Mouse (Mus musculus): ENCODE results near the gene Prr15l. TPM values are rescaled to one million over a fixed set of nuclear protein-coding genes. Genes with fewer than 3 reads are reported as not detected.
A peak's percentile ranks its signal among the peaks of the same experiment; 100 is the strongest.

Gene Prr15l
- polyA plus RNA-seq, 1 experiment from 2014 or later = 0.68 TPM

DNA sequence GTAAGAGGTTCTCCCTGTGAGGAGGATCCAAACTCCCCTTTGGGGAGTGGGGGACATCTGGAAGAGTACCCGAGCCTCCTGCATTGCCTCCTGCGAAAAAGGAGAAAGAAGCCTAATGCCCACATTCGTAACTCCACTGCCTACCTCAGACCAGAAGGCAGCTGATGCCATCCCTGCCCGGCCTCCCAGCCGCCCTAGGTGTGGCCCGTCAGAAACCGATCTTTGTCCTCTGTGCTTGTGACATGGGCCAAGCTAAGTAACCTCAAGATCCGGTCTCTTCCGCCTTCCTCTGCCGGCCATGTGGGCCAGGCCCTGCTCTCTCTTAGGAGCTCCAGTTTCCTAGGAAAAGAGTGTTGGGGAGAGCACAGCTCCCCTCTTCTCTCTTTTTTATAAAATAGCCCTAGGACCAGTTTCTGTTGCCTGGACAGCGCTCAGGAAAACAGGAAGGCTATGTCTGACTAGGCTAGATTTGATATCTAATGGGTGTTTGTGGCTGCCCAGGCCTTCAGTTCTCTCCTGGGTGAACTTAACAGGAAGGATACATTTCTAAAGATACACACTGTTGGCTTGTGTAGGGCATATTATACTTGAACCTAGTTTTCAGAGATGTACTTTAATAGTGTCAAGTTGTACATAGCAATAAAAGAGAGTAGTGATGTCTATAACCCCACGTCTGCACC is 2.3 kb upstream of the Prr15l start:
- no peaks in the 10 kb centered on the region for H3K9me3 ChIP-seq
- no peak overlapping the region for H3K4me2 ChIP-seq (replicated peaks)
- no peaks in the 10 kb centered on the region for H3K36me3 ChIP-seq
- peaks cover 30% of the 10 kb centered on the region for H3K27me3 ChIP-seq
- 0 out of 2 replicates have a peak, but pooled peaks cover 7% of the 10 kb centered on the region for H3K4me1 ChIP-seq
- no peak overlapping the region for H3K4me3 ChIP-seq
- no peak for ATAC-seq (ENCODE audit: low FRiP score, low read depth)
- no peak overlapping the region for H3K9ac ChIP-seq (replicated peaks)
- WGBS = 86% methylated on average over 12 of the region's 12 CpGs
- H3K27ac ChIP-seq (replicated peaks) = no peak overlapping the region

DNA sequence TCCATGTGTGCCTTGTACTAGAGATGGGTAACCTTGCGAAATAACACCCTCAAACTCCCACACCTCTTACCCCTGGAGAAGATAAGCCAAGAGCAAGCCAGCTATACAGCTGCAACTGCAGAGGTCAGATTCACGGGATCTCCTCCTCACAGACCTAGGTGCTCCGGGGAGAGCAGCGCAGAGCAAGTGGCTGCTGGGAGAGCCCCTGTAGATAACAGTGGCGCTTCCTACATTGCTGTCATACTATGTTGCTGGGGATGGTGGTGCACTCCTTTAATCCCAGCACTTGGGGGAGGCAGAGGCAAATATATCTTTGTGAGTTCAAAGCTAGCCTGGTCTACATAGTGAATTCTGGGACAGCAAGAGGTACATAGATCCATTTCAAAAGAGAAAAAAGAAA is 1.3 kb upstream of the Prr15l start:
- WGBS = 85% methylated on average over 5 of the region's 5 CpGs
- H3K36me3 ChIP-seq = no peaks in the 10 kb centered on the region
- H3K4me2 ChIP-seq (replicated peaks) = no peak overlapping the region
- ATAC-seq (ENCODE audit: low FRiP score, low read depth) = no peak
- H3K4me3 ChIP-seq = no peak overlapping the region
- 0 out of 2 replicates have a peak, but pooled peaks cover 7% of the 10 kb centered on the region for H3K4me1 ChIP-seq
- H3K9me3 ChIP-seq = no peaks in the 10 kb centered on the region
- no peak overlapping the region for H3K9ac ChIP-seq (replicated peaks)
- peaks cover 34% of the 10 kb centered on the region for H3K27me3 ChIP-seq
- H3K27ac ChIP-seq (replicated peaks) = no peak overlapping the region

DNA sequence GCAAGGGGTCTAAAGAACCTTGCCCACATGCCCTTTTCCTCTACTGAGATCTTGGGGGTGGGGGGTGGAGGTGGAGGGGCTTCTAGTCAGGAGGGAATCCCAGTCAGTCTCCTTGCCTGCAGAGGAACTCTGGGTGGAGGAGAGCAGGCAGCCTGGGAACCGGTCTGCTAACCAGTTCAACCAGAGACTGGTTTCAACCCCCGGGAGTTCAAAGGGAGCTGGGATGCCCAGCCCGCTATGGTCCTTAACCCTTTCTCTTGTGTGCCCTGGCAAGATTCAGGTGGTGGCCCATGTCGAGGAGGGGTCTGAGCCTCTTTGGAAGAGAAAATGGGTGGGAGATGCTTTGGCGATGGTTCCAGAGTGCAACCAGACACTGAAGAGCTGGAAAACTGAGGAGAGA is 787 bp downstream of the Prr15l start:
- H3K36me3 ChIP-seq = no peaks in the 10 kb centered on the region
- WGBS = 10% methylated on average over 5 of the region's 5 CpGs
- H3K4me1 ChIP-seq = 0 out of 2 replicates have a peak, but pooled peaks cover 7% of the 10 kb centered on the region
- H3K9ac ChIP-seq (replicated peaks) = no peak overlapping the region
- H3K27ac ChIP-seq (replicated peaks) = no peak overlapping the region
- H3K27me3 ChIP-seq = peaks cover 34% of the 10 kb centered on the region
- no peaks in the 10 kb centered on the region for H3K9me3 ChIP-seq
- ATAC-seq (ENCODE audit: low FRiP score, low read depth) = no peak
- no peak overlapping the region for H3K4me2 ChIP-seq (replicated peaks)
- no peak overlapping the region for H3K4me3 ChIP-seq

DNA sequence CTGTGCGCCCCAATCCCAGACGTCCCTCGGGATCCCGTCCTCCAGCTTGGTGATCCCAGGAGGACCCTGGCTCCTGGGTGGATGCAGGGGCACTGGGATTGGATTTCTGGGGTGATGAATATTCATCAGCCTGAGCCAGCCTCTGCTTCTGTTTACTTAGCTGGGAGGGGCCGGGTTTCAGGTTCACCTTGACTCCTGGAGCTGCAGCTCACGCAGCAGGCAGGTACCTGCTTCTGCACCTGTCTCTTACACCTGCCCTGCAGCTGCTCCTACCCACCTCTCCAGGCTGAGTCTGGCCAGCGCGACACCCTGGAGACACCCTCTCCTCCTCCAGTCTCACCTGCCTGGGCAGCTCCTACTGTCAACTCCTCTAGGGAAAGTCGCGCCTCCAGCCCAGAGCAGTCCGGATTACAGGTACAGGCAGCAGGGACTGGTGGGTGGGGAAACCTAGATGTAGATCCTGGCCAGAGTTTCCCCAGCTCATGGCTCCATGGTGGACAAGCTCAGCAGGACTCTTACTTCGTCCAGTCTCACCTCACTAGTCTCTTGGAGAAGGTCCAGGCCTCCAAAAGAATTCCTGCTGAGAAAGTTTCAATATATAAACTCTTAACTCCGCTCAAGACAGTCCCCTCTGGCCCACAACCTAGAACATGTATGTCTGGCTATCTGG is 1.3 kb downstream of the Prr15l start:
- Histone ChIP-seq H3K36me3 (no peaks in the 10 kb centered on the region), H3K4me2 (replicated peaks) (no peak overlapping the region), H3K4me3 (no peak overlapping the region), H3K27me3 (peaks cover 34% of the 10 kb centered on the region), H3K9me3 (no peaks in the 10 kb centered on the region), H3K27ac (replicated peaks) (no peak overlapping the region), H3K9ac (replicated peaks) (no peak overlapping the region), H3K4me1 (0 out of 2 replicates have a peak, but pooled peaks cover 7% of the 10 kb centered on the region)
- 12% methylated on average over 13 of the region's 13 CpGs for WGBS
- no peak for ATAC-seq (ENCODE audit: low FRiP score, low read depth)

DNA sequence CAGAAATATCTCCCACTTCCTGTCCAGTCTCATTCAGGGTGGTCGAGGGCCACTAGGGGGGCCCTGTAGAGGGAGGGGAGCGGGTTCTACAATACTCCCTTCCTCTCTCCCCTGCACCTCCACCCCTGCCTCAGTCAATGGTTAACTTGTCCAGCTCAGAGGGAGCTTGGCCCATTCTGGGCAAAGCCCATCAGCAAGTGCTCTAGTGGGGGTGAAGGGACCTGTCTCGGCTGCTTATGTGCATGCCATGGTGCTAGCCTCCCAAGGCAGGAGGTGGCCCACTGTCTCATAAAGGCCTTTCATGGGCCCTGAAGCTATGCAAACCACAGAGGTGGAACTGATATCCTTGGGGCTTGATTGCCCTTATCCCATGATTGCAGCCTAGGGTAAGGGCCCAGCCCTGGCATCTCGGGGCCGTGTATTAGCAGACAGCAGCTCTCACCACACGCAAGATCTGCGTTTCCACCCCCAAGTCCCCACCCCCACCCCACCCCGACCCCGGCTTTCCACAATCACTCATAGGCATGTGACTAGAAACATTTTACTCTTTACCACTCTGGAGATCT is 1.9 kb downstream of the Prr15l start:
- WGBS = 68% methylated on average over 9 of the region's 9 CpGs
- Histone ChIP-seq H3K27me3 (peaks cover 34% of the 10 kb centered on the region), H3K4me2 (replicated peaks) (no peak overlapping the region), H3K9me3 (no peaks in the 10 kb centered on the region), H3K4me3 (no peak overlapping the region), H3K27ac (replicated peaks) (no peak overlapping the region), H3K36me3 (no peaks in the 10 kb centered on the region), H3K9ac (replicated peaks) (no peak overlapping the region), H3K4me1 (peaks cover 10% of the 10 kb centered on the region; the same call in 1 of the 2 replicates)
- ATAC-seq (ENCODE audit: low FRiP score, low read depth) = no peak

DNA sequence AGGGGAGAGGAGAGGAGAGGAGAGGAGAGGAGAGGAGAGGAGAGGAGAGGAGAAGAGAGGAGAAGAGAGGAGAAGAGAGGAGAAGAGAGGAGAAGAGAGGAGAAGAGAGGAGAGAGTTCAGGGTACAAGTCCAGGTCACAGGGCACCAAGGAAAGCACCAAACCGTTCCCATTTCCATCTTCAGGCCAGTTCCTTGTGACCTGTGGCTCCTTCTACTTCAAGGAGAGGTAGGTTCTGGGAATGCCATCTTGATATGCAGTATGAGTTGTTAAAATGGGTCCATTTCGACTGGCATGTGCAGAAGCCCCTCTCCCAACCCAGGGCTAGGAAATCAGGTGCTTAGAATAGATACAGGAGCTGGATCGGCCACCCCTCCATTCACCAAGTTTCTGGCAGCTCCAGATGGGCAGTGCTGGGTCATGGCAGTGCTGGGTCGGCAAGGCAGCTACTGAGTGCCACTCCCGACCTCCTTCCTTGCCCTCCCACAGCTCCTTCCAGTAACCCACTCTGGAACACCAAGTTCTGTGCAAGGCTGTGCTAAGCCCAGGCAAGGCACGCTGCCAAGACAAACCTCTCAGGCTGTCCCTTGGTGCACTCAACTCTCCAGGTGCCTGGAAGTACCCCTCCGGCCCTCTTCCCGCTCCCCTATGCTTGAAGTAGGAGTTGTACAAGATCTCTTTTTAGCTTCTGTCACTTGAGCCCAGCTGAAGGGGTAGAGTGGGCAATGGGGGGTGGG is 3.6 kb downstream of the Prr15l start:
- Histone ChIP-seq H3K27me3 (peaks cover 34% of the 10 kb centered on the region), H3K4me1 (peaks cover 13% of the 10 kb centered on the region; the same call in 1 of the 2 replicates), H3K9ac (replicated peaks) (no peak overlapping the region), H3K27ac (replicated peaks) (no peak overlapping the region), H3K4me2 (replicated peaks) (no peak overlapping the region), H3K36me3 (no peaks in the 10 kb centered on the region), H3K4me3 (no peak overlapping the region), H3K9me3 (no peaks in the 10 kb centered on the region)
- 75% methylated on average over 8 of the region's 8 CpGs for WGBS
- ATAC-seq (ENCODE audit: low FRiP score, low read depth) = no peak

DNA sequence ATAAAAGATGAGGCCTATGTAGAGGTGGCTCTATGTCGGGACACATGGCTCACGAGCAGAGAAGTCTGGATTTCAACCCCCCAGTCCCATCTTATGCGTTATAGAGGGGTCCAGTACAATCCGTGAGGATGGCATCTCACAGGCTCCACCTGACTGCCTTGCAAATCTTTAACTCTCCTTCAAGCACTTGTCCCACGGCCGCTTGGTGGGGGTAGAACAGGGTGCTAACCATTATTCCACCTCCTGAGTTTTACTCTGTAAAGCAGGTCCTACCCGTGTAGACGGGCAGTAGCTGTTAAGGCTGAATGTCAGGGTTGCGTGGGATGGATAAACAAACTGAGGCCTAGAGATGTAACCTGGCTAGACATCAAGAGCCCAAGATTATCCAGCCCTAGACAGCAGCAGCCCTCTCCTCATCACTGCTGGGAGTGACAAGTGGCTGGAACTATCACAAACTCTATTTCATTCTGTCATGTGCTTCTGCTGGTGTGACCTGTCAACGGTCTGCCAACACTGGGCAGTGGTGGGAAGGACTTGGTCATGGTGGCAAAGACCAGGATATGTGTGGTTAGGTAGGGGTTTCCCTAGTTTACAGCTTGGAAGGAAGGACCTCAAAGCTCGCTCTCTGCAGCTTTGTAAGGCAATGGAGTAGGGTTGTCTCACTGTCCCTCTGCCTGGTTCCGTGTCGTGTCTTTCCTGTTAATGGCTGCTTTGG is 5.8 kb downstream of the Prr15l start:
- no peak overlapping the region for H3K4me2 ChIP-seq (replicated peaks)
- H3K9ac ChIP-seq (replicated peaks) = no peak overlapping the region
- ATAC-seq (ENCODE audit: low FRiP score, low read depth) = no peak

DNA sequence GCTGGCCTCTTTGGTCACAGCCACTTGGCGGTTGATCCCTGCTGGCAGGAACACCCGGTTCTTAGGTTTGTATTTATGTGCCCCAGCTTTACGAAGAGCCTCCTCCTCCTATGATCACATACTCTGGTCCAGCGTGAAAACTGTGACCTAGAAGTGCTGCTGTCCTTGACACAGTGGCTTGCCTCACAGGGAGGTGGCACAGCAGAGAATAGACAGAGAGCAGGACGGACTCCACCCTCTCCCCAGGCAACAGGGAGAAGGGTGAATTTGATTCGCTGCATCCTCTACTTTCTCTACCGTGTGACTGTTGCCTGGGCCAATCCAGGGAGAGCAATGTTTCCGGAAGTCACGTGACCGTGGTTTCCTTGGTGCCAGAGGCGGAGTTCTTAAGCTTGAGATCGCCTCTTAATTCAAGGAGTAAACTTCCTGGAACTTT is 7.0 kb downstream of the Prr15l start:
- no peak overlapping the region for H3K9ac ChIP-seq (replicated peaks)
- peak overlapping the region; percentile 37 for H3K4me2 ChIP-seq (replicated peaks)
- 0 out of 2 replicates have a peak, but pooled peaks have one; percentile 44 for ATAC-seq (ENCODE audit: low FRiP score, low read depth)
- no peaks in the 10 kb centered on the region for H3K36me3 ChIP-seq
- H3K4me1 ChIP-seq = peaks cover 6% of the 10 kb centered on the region; the same call in 1 of the 2 replicates
- H3K27me3 ChIP-seq = peaks cover 7% of the 10 kb centered on the region
- WGBS = 19% methylated on average over 12 of the region's 12 CpGs
- H3K4me3 ChIP-seq = peak overlapping the region; percentile 23
- no peaks in the 10 kb centered on the region for H3K9me3 ChIP-seq
- H3K27ac ChIP-seq (replicated peaks) = no peak overlapping the region; the same call in 1 of the 2 replicates

More for the DNA sequence above, 5.8 kb downstream of the Prr15l start:
- H3K36me3 ChIP-seq = no peaks in the 10 kb centered on the region
- no peak overlapping the region for H3K27ac ChIP-seq (replicated peaks)
- H3K4me1 ChIP-seq = peaks cover 12% of the 10 kb centered on the region; the same call in 1 of the 2 replicates
- H3K27me3 ChIP-seq = peaks cover 19% of the 10 kb centered on the region
- no peak overlapping the region for H3K4me3 ChIP-seq
- no peaks in the 10 kb centered on the region for H3K9me3 ChIP-seq
- 93% methylated on average over 13 of the region's 13 CpGs for WGBS

DNA sequence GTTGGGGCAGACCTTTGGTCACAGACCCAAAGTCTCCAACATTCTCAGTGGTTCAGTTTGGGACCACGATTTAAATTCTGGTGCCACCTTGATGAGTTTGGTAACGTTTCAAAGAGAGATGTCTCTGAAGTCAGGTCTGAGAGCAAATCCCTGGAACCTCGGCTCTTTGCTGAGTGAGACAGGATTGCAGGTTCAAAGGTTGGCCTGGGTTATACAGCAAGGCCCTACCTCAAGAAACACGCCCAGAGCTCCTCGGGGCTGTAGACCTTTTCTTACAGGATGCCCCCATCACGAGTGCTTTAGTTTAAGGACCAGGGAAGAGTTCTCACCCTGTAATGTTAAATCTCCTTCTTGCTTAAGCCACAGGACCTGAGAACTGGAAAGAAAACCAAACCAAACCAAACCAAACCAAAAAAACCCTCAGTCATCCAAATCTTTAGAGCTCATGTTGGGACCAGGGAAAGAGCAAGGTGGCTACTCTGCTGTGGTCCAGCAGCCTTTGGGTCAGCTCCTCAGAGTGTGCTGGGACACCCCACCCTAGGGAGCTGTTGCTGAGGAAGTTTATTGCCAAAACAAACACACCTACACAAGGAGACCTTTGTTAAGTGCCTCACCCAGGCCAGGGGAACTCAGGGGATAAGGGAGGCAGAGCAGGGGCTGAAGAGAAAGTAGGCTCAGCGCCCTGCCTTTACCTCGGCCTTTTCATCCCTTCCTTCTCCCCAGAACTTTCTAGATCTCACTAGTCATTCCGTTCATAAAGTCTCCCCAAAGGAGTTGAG is 8.2 kb downstream of the Prr15l start:
- no peaks in the 10 kb centered on the region for H3K27me3 ChIP-seq
- H3K4me3 ChIP-seq = no peak overlapping the region
- WGBS = 90% methylated on average over 9 of the region's 9 CpGs
- H3K4me2 ChIP-seq (replicated peaks) = no peak overlapping the region
- no peak overlapping the region for H3K9ac ChIP-seq (replicated peaks)
- H3K36me3 ChIP-seq = no peaks in the 10 kb centered on the region
- H3K27ac ChIP-seq (replicated peaks) = no peak overlapping the region
- peaks cover 6% of the 10 kb centered on the region; the same call in 1 of the 2 replicates for H3K4me1 ChIP-seq
- no peak for ATAC-seq (ENCODE audit: low FRiP score, low read depth)
- no peaks in the 10 kb centered on the region for H3K9me3 ChIP-seq

DNA sequence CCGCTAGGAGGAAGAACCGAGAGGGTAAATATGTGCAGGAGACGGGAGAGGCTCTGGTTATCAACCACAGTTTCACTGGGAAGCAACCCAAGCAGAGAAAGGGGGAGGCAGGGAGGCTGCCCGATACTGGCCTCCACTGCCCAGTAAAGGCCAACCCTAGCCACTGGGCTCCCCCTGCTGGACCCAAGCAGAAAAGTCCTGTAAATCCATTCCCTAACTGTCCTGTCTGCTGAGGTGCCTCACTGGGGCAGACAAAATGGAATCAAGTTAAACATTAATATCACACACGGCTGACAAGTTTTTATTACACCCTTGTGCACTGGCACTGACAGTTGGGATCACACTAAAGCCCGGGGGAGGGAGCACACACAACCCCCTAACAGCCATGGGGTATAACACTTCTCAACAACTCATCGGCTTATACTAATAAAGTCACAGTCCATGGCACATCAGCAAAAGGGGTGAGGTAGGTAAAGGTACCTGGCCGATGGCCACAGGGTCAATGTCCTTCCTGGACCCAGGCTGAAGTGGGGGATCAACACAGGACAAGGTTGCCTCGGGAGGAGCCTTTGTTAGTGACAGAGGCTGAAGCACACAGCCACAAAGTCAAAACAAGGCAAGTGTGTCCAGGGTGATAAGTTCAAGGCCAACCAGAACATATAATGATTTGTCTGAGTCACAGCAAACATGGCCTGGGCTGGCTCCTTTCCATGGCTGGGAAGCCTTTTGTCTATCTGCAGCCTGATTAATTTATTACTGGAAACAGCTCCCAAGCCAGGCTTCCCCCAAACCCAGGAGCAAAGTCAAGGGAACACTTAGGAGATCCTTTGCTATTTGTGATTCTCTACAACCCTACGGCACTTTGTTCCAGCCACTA is 9.9 kb downstream of the Prr15l start:
- H3K4me1 ChIP-seq = peaks cover 6% of the 10 kb centered on the region; the same call in 1 of the 2 replicates
- H3K36me3 ChIP-seq = no peaks in the 10 kb centered on the region
- H3K9me3 ChIP-seq = no peaks in the 10 kb centered on the region
- 61% methylated on average over 10 of the region's 10 CpGs for WGBS
- no peak overlapping the region for H3K27ac ChIP-seq (replicated peaks)
- H3K4me3 ChIP-seq = no peak overlapping the region
- peaks cover 3% of the 10 kb centered on the region; the same call in 1 of the 2 replicates for H3K27me3 ChIP-seq
- H3K4me2 ChIP-seq (replicated peaks) = no peak overlapping the region
- H3K9ac ChIP-seq (replicated peaks) = no peak overlapping the region
- ATAC-seq (ENCODE audit: low FRiP score, low read depth) = no peak

Measured in midbrain, embryonic 12.5 days (tissue).